Mouse (Mus musculus) naive thymus-derived CD4-positive, alpha-beta T cell, adult 5 months (primary cell): ENCODE results near the gene Skp1a. TPM values are rescaled to one million over a fixed set of nuclear protein-coding genes. Genes with fewer than 3 reads are reported as not detected.

Source experiments
- polyA plus RNA-seq: library from polyadenylated mRNA; unstranded; fragments of 100-300 nt; shearing (Covaris generic); gene quantifications from one replicate; pipeline ENCODE4 v1.2.1, GENCODE M21; 2017

Skp1a gene
- 296 TPM for polyA plus RNA-seq

GRCm38 (mm10) chr11:52231606-52232541, at the start of gene Skp1a:
Skp1a (plus strand) TSS chr11:52231995.

GRCm38 (mm10) chr11:52213887-52214286, 17.9 kb upstream of the Skp1a start, which contains the start of gene Olfr1371:
Olfr1371 (minus strand) TSS chr11:52213987.

DNA sequence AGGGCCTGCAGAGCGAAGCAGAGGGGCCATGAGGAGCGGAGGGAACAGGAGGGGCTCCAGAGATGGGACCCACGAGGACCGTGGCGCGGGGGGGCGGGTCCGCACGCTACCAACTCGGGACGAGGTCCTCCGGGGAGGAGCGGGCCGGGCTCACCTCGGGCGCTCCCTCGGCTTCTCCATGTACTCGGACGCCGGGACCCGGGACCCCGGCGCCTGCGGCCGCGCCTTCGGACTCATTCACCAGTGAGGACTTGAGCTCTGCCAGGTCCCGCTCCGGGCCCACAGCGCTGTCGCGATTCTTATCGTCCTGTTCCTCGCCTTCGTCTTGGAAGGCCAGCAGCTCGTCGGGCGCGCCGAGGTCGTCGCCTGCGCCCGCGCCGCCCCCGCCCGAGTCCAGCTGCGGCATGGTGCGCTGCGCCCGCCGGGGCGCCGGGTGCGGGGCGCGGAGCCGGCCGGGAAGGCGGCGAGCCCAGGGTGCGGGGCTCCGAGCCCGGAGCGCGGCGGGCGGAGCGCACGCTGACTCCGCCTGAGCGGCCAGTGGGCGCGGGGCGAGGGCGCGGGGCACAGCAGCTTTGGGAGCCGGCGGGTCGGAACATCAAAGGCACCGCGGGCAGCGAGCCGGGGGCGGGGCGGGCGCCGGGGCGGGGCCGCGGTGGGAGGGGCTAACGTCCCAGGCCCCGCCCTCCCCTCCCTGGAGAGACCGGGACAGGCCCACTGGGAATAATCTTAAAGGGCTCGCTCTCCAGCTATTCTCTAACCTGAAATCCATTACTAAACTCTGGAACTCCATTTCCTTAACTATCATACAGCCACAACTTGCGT, 51.2 kb downstream of the Skp1a start, which contains the start of gene Tcf7:
TSS of gene Tcf7 (minus strand) at position 241 of the 822 bp plus-strand sequence.

Other genes starting within 250 kb of the Skp1a start
- gene Ube2b, start 231.2 kb upstream of the Skp1a start, polyA plus RNA-seq = 535 TPM
- 3.0 TPM for gene Cdkl3, start 227.8 kb upstream of the Skp1a start, polyA plus RNA-seq
- 163 TPM for gene Ppp2ca, start 133.3 kb upstream of the Skp1a start, polyA plus RNA-seq
- not detected for gene Olfr1373, start 86.5 kb upstream of the Skp1a start, polyA plus RNA-seq
- gene Olfr1371, start 18.0 kb upstream of the Skp1a start, polyA plus RNA-seq = not detected
- gene Tcf7, start 51.0 kb downstream of the Skp1a start, polyA plus RNA-seq = 1,893 TPM
- 64.6 TPM for gene Vdac1, start 128.9 kb downstream of the Skp1a start, polyA plus RNA-seq
- 89.9 TPM for gene 9530068E07Rik, start 164.4 kb downstream of the Skp1a start, polyA plus RNA-seq